Mouse (Mus musculus) ovary, postnatal 36 days (tissue): ENCODE results near the gene E030018B13Rik.

Experiments
- DNase-seq: peaks from one replicate; pipeline ENCODE4 v3.0.0; 2022; ENCODE audit warnings: low spot score, mixed read lengths

E030018B13Rik gene

DNA sequence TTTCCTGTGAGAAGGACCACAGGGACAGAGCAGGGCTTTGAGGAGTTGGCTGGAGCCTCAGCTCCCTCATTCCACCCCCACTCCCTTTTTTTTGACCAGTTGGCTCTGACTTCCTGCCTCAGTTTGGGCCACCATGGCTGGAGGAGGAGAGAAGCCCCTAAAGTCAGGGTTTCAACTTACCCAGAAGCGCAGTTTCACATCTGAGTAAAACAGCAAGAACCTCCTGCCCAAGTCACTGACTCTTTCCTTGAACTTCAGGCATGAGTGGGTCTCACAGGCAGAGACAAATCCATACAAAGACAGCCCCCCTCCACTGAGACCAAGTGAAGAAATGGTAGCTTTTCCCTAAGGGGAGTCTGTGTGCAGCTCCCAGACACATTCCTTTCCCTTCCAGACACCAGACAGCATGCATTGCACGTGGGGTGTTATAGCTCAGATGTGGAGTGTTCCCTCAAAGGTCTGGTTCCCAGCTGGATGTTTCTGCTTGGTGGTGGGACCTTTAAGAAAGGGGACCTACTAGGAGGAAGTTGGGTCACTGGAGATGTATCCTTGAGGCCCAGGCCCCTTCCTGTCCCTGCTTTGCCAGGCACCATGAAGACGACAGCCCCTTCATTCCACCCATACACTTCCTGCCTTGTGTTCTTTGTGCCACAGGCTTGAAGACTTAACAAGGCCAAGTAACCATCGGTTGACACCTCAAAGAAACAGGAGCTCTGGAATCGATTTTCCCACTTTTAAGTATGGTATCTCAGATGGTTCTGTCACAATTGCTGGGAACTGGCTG is 49.2 kb downstream of the E030018B13Rik start:
- DNase-seq = no peak

DNA sequence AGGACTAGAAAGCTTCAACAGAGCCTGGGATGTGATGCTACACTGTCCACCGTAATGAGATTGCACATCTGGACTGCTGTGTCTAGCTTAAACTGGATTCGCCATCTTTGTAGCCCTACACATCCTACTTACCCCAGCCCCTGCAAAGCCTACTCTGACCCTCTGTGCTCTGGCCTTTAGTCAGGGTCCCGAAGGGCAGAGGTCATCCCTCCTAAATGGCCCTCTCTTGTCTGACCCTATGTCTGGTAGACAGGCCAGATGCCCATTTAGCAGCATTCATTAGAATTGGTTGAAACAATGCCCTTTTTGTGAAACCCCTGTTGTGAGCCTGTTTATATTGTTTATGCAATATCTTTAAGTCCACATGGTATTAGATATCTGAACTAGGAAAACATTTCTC is 53.3 kb downstream of the E030018B13Rik start:
- no peak for DNase-seq
